In the genomic region with DNA sequence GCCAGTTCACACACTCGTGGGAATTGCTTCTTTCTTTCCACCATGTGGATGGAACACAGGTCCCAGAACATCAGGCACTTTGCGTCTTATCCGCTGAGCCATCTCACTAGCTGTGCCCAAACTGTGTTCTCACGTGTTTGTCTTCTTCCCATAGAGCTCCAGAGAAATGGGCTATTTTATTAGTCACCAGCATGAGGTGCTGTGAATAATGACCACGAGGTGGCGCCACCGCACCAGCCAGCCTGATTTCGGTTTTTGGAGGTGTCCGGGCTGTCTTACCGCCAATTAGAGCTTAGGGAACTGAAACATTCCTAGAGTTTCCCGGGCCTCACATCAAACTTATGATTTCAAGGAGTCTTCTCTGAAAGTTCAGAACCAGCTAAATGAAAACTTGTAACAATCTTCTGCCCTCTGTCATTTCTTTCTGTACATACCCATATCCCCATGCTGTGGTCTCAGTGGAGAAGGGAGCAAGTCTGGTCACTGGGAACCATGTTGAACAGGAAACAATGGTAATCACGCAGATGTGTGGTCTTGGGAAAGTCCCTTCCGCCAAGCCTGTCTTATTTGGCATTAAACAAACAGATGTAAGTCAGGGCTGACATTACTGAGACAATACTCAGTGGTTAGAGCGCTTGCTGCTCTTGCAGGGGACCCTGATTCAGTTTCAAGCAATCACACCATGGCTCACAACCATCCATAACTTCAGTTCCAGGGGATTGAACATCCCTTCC, we compare ENCODE assay signal across 8 mouse cellular contexts. TPM values are rescaled to one million over a fixed set of nuclear protein-coding genes. Genes with fewer than 3 reads are reported as not detected.
DNase-seq lines count a peak whose midpoint lies in the region; ATAC-seq and TF ChIP-seq lines count a peak whose summit lies in the region.
"Had no signal": no experiment of that assay in that cellular context is flagged by ENCODE, and none has a peak within 500 bp of the region (broad histone marks: within the 10 kb centered on the region; RNA-seq: fewer than 3 reads in every experiment).

No protein-coding gene starts in this region.

- H3K27ac ChIP-seq in gastrocnemius, adult 2 months = no peak overlapping the region
- H3K27ac ChIP-seq in limb, embryonic 10.5 days = no peak overlapping the region
- no peak overlapping the region for H3K27ac ChIP-seq in olfactory bulb, adult 2 months (ENCODE audit: insufficient read depth, low read depth, low read length)

- WGBS in limb, embryonic 10.5 days = 31% methylated on average over 14 of the region's 14 CpGs
- WGBS in olfactory bulb, adult 2 months = 29% methylated on average over 14 of the region's 14 CpGs

- H3K4me1 ChIP-seq in G1E (ENCODE audit: insufficient read depth, low read depth, low read length) = peaks cover 21% of the 10 kb centered on the region
- no peaks in the 10 kb centered on the region for H3K4me1 ChIP-seq in limb, embryonic 10.5 days
- no peaks in the 10 kb centered on the region for H3K4me1 ChIP-seq in olfactory bulb, adult 2 months (ENCODE audit: control insufficient read depth, insufficient read depth, low read length)

- H3K36me3 ChIP-seq in G1E (replicated peaks) = no peaks in the 10 kb centered on the region
- H3K36me3 ChIP-seq in limb, embryonic 10.5 days = no peaks in the 10 kb centered on the region

- TF ChIP-seq CTCF in G1E (IDR thresholded peaks at IDR 0.05; ENCODE audit: low read depth, low read length) = peak; percentile 78
- TF ChIP-seq CTCF in gastrocnemius, adult 2 months (IDR thresholded peaks at IDR 0.05) = peak; percentile 85
- TF ChIP-seq CTCF in olfactory bulb, adult 2 months (IDR thresholded peaks at IDR 0.05; ENCODE audit: insufficient read depth, low read depth, low read length) = peak; percentile 54

- peak; percentile 27 to 57 for DNase-seq in left cerebral cortex, adult 18-20 months (ENCODE audit: low spot score in 2 of 2)
- DNase-seq in left cerebral cortex, adult 11 months (ENCODE audit: low spot score) = no peak
- DNase-seq in G1E (ENCODE audit: low spot score) = peak; percentile 46
- DNase-seq in brain, adult 2 months (ENCODE audit: low read depth, low spot score) = peak; percentile 66
- peak; percentile 74 for DNase-seq in gastrocnemius, adult 2 months
- peak; percentile 79 for DNase-seq in limb, embryonic 10.5 days (ENCODE audit: low spot score)

- intact Hi-C loops in gastrocnemius, adult 2 months (cut with DNase I) = loop anchor here (2.0 kb wide), 1 partner anchor 204 kb away; no protein-coding TSS in a partner anchor

- TF ChIP-seq POLR2A in olfactory bulb, adult 2 months (IDR thresholded peaks at IDR 0.05; ENCODE audit: insufficient read depth, low read depth, low read length) = no peak

- peak; percentile 42; the same call in 1 of the 2 replicates for ATAC-seq in G1E (ENCODE audit: extremely low read depth, insufficient number of reproducible peaks, low FRiP score, poor library complexity, severe bottlenecking)

- H3K4me3 ChIP-seq in G1E (ENCODE audit: low read depth, low read length) = no peak overlapping the region
- H3K4me3 ChIP-seq in gastrocnemius, adult 2 months = no peak overlapping the region
- H3K4me3 ChIP-seq in limb, embryonic 10.5 days = no peak overlapping the region
- no peak overlapping the region for H3K4me3 ChIP-seq in olfactory bulb, adult 2 months (ENCODE audit: insufficient read depth, low read depth, low read length)

- H3K9me3 ChIP-seq in G1E (replicated peaks) = no peaks in the 10 kb centered on the region
- H3K9me3 ChIP-seq in limb, embryonic 10.5 days (replicated peaks) = no peaks in the 10 kb centered on the region

- peaks cover 2% of the 10 kb centered on the region; the same call in 1 of the 2 replicates for H3K27me3 ChIP-seq in G1E (ENCODE audit: insufficient read depth, low read length)
- H3K27me3 ChIP-seq in limb, embryonic 10.5 days (ENCODE audit: low read depth, poor library complexity, severe bottlenecking) = no peaks in the 10 kb centered on the region

RNA-seq across cellular contexts. Expression of gene Col9a2, which starts 10.4 kb away (rescaled TPM):
- 1 to 10 TPM; 9.2 to 9.3 TPM for total RNA-seq in left cerebral cortex, adult 18-20 months (2021)
- total RNA-seq in G1E (2014; fragmentation: Nextera tagmentation) (not detected in 2 replicates), G1E (2017) (not detected in 2 replicates)
- polyA plus RNA-seq in G1E (2012) = not detected in 2 replicates
- total RNA-seq in gastrocnemius, adult 2 months (2021) = under 1 TPM in 1 of 2 experiments, not detected in 1; 0.20 TPM
- 1.1 and 9.1 TPM in 2 replicates for polyA plus RNA-seq in limb, embryonic 10.5 days (2016; fragmentation: Nextera tagmentation; extraction: Ambion mirVana)
- polyA plus RNA-seq in olfactory bulb, adult 2 months (2012; ENCODE audit: insufficient read depth, insufficient read length, low replicate concordance, missing spikeins) = not detected in 2 replicates
- total RNA-seq: hematopoietic stem cell, adult 5-6 weeks had no signal

RNA-seq across cellular contexts. Expression of gene Smap2, which starts 11.8 kb away (rescaled TPM):
- total RNA-seq in left cerebral cortex, adult 18-20 months (2021) = 100 to 1,000 TPM; 194 to 195 TPM
- total RNA-seq in G1E (2014; fragmentation: Nextera tagmentation) (92.6 and 109 TPM in 2 replicates), G1E (2017) (26.3 and 35.6 TPM in 2 replicates)
- polyA plus RNA-seq in G1E (2012) = 32.9 and 33.4 TPM in 2 replicates
- 10 to 100 TPM; 10.8 to 18.2 TPM for total RNA-seq in gastrocnemius, adult 2 months (2021)
- 14.2 and 14.3 TPM in 2 replicates for polyA plus RNA-seq in limb, embryonic 10.5 days (2016; fragmentation: Nextera tagmentation; extraction: Ambion mirVana)
- not detected in 2 replicates for polyA plus RNA-seq in olfactory bulb, adult 2 months (2012; ENCODE audit: insufficient read depth, insufficient read length, low replicate concordance, missing spikeins)

Comparison
In these comparisons a context has a peak if more than half of its experiments do, and no peak if none do; other contexts are left out.
1. RNA of gene Col9a2, which starts 10.4 kb away (total RNA-seq): 9.2 to 9.3 TPM in left cerebral cortex, adult 18-20 months; 0.20 TPM in gastrocnemius, adult 2 months and not detected in G1E; every median in the first group is over 4 times any median in the second.
2. Peak in every context shown above with its lines, with median percentiles within 50 percentile points of each other: CTCF ChIP-seq.